8 mouse cellular contexts compared by ENCODE assay signal in the genomic region with DNA sequence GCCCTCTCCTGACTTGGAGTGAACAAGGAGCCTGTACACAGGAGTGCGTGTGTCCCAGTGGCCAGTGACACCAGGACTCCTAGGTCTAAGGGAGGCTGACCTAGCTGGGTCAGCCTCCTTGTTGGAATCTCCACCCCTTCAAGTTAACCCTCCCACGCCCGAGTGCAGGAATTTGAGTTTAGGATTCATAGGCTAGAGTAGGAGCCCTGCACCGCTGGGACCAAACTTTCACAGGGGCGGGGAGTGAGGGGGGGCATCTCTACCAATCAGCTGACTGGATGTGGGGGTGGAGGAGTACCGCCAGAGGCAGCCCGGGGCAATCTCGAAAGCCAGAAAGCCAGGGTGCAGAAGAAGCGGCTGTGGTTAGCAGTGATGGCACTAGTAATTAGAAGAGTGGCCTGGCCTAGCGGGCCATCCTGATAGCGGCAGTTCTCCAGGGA. TPM values are rescaled to one million over a fixed set of nuclear protein-coding genes. Genes with fewer than 3 reads are reported as not detected.
DNase-seq lines count a peak whose midpoint lies in the region; ATAC-seq and TF ChIP-seq lines count a peak whose summit lies in the region.

Gene Irs3, minus strand, starts transcription at position 63 of the 440 bp plus-strand sequence.

- intact Hi-C loops in left cerebral cortex, adult 2 months (cut with DNase I): no loop called here

- ATAC-seq in forebrain, embryonic 14.5 days: no peak
- ATAC-seq in lung, embryonic 15.5 days (ENCODE audit: borderline replicate concordance, extremely low read depth, low FRiP score, low TSS enrichment): no peak
- no peak for ATAC-seq in stomach, embryonic 15.5 days (ENCODE audit: insufficient read depth, low FRiP score, low read depth)

- H3K4me2 ChIP-seq in forebrain, embryonic 14.5 days (ENCODE audit: low read length): peak within 1 kb of the TSS; percentile 41
- H3K4me2 ChIP-seq in lung, embryonic 15.5 days: peak within 1 kb of the TSS; percentile 50
- peak within 1 kb of the TSS; percentile 56 for H3K4me2 ChIP-seq in stomach, embryonic 15.5 days

- 13% methylated on average over 11 of the region's 11 CpGs for WGBS in forebrain, embryonic 14.5 days
- whole genome bisulfite sequencing in lung, embryonic 15.5 days: 22% methylated on average over 11 of the region's 11 CpGs
- 22% methylated on average over 11 of the region's 11 CpGs for WGBS in stomach, embryonic 15.5 days

- peaks cover 27% of the 10 kb centered on the region for H3K27me3 ChIP-seq in forebrain, embryonic 14.5 days (replicated peaks; ENCODE audit: control insufficient read depth, insufficient read depth, low read length)
- H3K27me3 ChIP-seq in lung, embryonic 15.5 days: peaks cover 27% of the 10 kb centered on the region
- H3K27me3 ChIP-seq in stomach, embryonic 15.5 days (replicated peaks): peaks cover 26% of the 10 kb centered on the region

- H3K4me3 ChIP-seq in left cerebral cortex, adult 2 months: peak within 1 kb of the TSS; percentile 32
- H3K4me3 ChIP-seq in forebrain, embryonic 14.5 days (ENCODE audit: low read depth, low read length): peak within 1 kb of the TSS; percentile 18
- peak within 1 kb of the TSS; percentile 32 for H3K4me3 ChIP-seq in lung, embryonic 15.5 days
- H3K4me3 ChIP-seq in stomach, embryonic 15.5 days (replicated peaks): peak within 1 kb of the TSS; percentile 24

- H3K4me1 ChIP-seq in forebrain, embryonic 14.5 days (ENCODE audit: control insufficient read depth, insufficient read depth, low read length): no peaks in the 10 kb centered on the region; the same call in 1 of the 2 replicates
- peaks cover 22% of the 10 kb centered on the region for H3K4me1 ChIP-seq in lung, embryonic 15.5 days
- peaks cover 21% of the 10 kb centered on the region for H3K4me1 ChIP-seq in stomach, embryonic 15.5 days

- no peak for TF ChIP-seq CTCF in left cerebral cortex, adult 2 months (IDR thresholded peaks at IDR 0.05)

- H3K36me3 ChIP-seq in forebrain, embryonic 14.5 days (ENCODE audit: control insufficient read depth, insufficient read depth, low read length): peaks cover 18% of the 10 kb centered on the region
- H3K36me3 ChIP-seq in lung, embryonic 15.5 days: peaks cover 19% of the 10 kb centered on the region
- peaks cover 21% of the 10 kb centered on the region for H3K36me3 ChIP-seq in stomach, embryonic 15.5 days

- no peaks in the 10 kb centered on the region for H3K9me3 ChIP-seq in forebrain, embryonic 14.5 days (replicated peaks; ENCODE audit: control insufficient read depth, low read length)
- no peaks in the 10 kb centered on the region for H3K9me3 ChIP-seq in lung, embryonic 15.5 days
- H3K9me3 ChIP-seq in stomach, embryonic 15.5 days: no peaks in the 10 kb centered on the region

- no peak for DNase-seq in left cerebral cortex, adult 2 months (ENCODE audit: extremely low spot score in 1 of 2, low spot score in 2 of 2)
- DNase-seq in left cerebral cortex, adult 9 months (ENCODE audit: low spot score in 2 of 2): no peak
- DNase-seq in forebrain, embryonic 14.5 days (ENCODE audit: low spot score): no peak
- DNase-seq in kidney, adult 11 months: peak; percentile 59
- DNase-seq in layer of hippocampus, adult 9-11 months: no peak
- no peak for DNase-seq in frontal cortex, postnatal 25 days (ENCODE audit: low spot score in 2 of 2)

- H3K27ac ChIP-seq in left cerebral cortex, adult 2 months: no peak within 1 kb of the TSS
- H3K27ac ChIP-seq in forebrain, embryonic 14.5 days (ENCODE audit: low read depth, low read length): no peak within 1 kb of the TSS
- H3K27ac ChIP-seq in lung, embryonic 15.5 days: no peak within 1 kb of the TSS
- H3K27ac ChIP-seq in stomach, embryonic 15.5 days: no peak within 1 kb of the TSS

- 0 out of 2 replicates have a peak within 1 kb of the TSS, but pooled peaks have one; percentile 25 for H3K9ac ChIP-seq in forebrain, embryonic 14.5 days (ENCODE audit: low read length)
- no peak within 1 kb of the TSS for H3K9ac ChIP-seq in lung, embryonic 15.5 days
- H3K9ac ChIP-seq in stomach, embryonic 15.5 days: no peak within 1 kb of the TSS

RNA-seq across cellular contexts. Expression of gene Irs3, which starts in this region (rescaled TPM):
- under 1 TPM; 0.14 to 0.29 TPM for total RNA-seq in left cerebral cortex, adult 2 months (2021)
- not detected in 2 replicates for polyA plus RNA-seq in forebrain, embryonic 14.5 days (2014; fragmentation: Nextera tagmentation; extraction: Ambion mirVana)
- 0.06 TPM in 1 of 2 replicates, not detected in the other for polyA plus RNA-seq in lung, embryonic 15.5 days (2015; fragmentation: Nextera tagmentation; extraction: Ambion mirVana)
- 0.06 and 0.09 TPM in 2 replicates for polyA plus RNA-seq in stomach, embryonic 15.5 days (2015; fragmentation: Nextera tagmentation; extraction: Ambion mirVana)
